Mouse (Mus musculus): Measurements from ENCODE around the gene D730048I06Rik. TPM values are rescaled to one million over a fixed set of nuclear protein-coding genes. Genes with fewer than 3 reads are reported as not detected.
"Not testable (repeated sequence)": the region's sequence is repeated elsewhere in the genome, so short reads cannot be mapped to it uniquely, and the experiment has no call there.

D730048I06Rik gene
- total RNA-seq (2021) = not detected

- DNase-seq = no peak
These were observed at the start of gene D730048I06Rik, which contains the start of gene Gm27235 for GRCm38 (mm10) chr9:35790001-35790400. D730048I06Rik (minus strand) TSS chr9:35790112. Gm27235 (minus strand) TSS chr9:35790101.

GRCm38 (mm10) chr9:35817881-35818280 is 28.0 kb upstream of the D730048I06Rik start:
- not testable (repeated sequence) for DNase-seq

GRCm38 (mm10) chr9:35798146-35798545 is 8.2 kb upstream of the D730048I06Rik start:
- DNase-seq = no peak

DNA sequence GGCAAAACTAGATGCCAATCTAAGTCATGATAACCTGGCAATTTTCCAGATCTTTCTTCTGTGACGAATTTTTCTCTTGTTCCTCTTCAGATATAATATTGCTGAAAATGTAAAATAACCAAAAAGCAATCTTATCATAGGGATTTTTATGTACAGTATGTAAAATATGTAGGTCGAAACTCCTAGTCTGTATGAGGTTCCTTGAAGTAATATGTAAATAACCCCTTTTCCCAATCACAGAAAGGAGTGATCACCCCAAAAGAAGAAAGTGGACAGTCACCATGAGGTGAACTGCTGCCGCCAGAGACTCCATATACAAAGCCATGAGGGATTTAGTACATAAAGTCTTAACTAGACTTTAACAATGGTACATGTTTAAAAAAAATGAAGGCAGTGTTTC is 11.9 kb downstream of the D730048I06Rik start, which contains the start of gene Gm17727:
Gm17727 (minus strand) TSS at position 101 of the 400 bp plus-strand sequence.
- no peak for DNase-seq

DNA sequence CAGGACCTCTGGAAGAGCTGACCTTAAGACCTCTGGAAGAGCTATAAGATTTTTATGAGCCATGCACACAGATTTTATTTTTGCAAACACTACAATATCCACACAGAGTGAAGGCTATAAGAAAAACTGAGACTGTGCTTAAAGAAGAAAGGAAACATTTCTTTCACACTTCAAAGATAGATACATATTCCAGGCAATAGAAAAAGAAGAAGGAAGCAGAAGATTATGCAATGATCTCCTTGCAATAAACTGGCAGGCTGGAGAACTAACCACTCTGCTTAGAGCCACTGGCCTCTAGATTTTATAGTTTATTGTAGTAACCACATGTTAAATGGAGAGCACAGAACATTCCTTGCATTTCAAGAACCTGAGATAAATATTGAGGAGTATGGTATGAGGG is 33.1 kb downstream of the D730048I06Rik start:
- DNase-seq = no peak

DNA sequence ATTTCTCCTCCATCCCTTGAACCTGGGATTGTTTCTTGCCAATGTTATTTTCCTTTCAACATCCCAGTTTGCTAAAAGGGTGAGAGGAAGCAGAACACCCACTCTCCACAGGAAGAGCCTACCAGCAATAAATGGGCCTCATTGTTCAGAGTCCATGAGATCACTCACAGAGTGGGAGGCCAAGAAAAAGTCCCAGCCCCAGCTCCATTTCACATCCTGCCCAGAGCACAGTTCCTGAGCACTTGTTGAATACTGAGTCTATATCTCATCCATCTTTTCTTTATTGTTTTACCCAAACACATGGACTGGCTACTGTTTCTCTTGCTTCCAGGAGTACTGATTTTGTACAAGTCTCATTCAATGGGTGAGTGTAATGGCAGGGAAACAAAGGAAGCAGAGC is 49.2 kb downstream of the D730048I06Rik start, which contains the start of gene Gm17677:
Gm17677 (plus strand) TSS at position 301 of the 400 bp plus-strand sequence.
- DNase-seq = no peak

Other genes starting within 250 kb of the D730048I06Rik start
- under 1 TPM; 0.05 to 0.07 TPM for gene Ddx25, start 231.6 kb downstream of the D730048I06Rik start, total RNA-seq (2021)
- 1 to 10 TPM; 8.9 to 9.3 TPM for gene Pus3, start 231.5 kb downstream of the D730048I06Rik start, total RNA-seq (2021)
- gene Pate2, start 219.8 kb downstream of the D730048I06Rik start, total RNA-seq (2021) = under 1 TPM; 0.14 to 0.32 TPM
- 1 to 10 TPM; 7.1 to 7.6 TPM for gene Hyls1, start 219.7 kb downstream of the D730048I06Rik start, total RNA-seq (2021)
- gene Pate4, start 178.2 kb downstream of the D730048I06Rik start, total RNA-seq (2021) = not detected
- not detected for gene Pate3, start 141.9 kb downstream of the D730048I06Rik start, total RNA-seq (2021)
- gene Pate1, start 102.7 kb downstream of the D730048I06Rik start, total RNA-seq (2021) = not detected
- not detected for gene Gm17677, start 49.1 kb downstream of the D730048I06Rik start, total RNA-seq (2021)
- gene Gm17727, start 12.0 kb downstream of the D730048I06Rik start, total RNA-seq (2021) = not detected
- not detected for gene Gm27235, start within 50 bp of the D730048I06Rik start, total RNA-seq (2021)
- gene 9230110F15Rik, start 54.0 kb upstream of the D730048I06Rik start, total RNA-seq (2021) = not detected
- not detected for gene 9230113P08Rik, start 118.3 kb upstream of the D730048I06Rik start, total RNA-seq (2021)